Mouse (Mus musculus): Measurements from ENCODE around the gene Dab2ip. TPM values are rescaled to one million over a fixed set of nuclear protein-coding genes. Genes with fewer than 3 reads are reported as not detected.
A peak's percentile ranks its signal among the peaks of the same experiment; 100 is the strongest.

Gene Dab2ip
- total RNA-seq, 4 experiments from 2014 or later = 108 to 124 (median 115) TPM

DNA sequence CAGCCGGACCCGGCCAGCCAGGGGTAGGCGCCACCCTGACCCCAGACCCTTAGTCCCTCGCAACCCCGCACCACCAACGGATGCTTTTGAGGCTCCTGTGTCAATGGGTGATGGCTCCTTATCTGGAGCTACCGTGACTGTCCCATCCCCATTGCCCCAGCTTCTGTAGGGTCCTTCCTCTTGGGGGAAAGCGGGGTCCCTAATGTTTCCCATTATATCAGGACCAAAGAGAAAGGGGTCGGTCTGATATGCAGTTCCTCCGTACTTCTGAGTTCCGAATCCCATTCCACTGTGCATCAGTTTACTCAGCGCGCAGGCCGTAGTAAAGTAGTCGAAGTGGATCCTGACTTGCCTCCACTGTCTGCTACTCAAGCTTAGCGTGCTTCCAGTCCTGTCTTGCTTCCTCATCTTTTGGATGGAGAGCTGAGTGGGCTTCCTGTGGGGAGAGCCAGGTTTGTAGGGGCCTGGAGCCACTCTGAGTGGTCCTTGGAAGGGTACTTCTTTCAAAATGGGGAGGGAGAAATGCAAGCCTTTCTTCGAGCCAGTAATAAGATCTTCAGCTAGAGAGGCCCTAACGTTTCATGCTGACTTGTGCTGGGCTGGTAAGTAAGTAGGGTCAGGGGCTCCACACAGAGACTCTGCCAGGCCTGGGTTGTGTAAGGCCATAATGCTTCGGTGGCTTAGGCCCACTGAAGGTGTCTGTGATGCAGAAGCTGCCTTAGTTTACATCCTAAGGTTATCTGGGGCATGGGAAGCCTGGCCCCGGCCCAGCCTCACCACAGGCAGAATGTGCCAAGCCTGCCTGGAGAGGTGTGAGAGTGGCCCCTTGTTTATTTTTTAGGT, 64.4 kb downstream of the Dab2ip start:
- DNase-seq (ENCODE audit: low spot score in 2 of 2) = no peak

DNA sequence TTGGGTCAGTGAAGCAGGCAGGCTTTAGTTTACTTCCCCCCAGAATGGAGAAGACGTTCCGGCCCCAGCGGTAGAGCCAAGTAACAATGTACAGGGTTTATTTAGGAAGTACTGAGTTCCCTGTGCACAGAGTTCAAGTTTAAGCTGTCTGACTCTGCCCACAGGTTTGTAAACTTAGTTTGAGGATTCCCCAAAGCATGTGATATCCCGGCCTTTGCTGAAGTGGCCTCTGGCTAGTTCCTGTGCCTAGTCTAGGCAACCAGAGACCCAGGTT, 65.0 kb downstream of the Dab2ip start:
- no peak for DNase-seq (ENCODE audit: low spot score in 2 of 2)

DNA sequence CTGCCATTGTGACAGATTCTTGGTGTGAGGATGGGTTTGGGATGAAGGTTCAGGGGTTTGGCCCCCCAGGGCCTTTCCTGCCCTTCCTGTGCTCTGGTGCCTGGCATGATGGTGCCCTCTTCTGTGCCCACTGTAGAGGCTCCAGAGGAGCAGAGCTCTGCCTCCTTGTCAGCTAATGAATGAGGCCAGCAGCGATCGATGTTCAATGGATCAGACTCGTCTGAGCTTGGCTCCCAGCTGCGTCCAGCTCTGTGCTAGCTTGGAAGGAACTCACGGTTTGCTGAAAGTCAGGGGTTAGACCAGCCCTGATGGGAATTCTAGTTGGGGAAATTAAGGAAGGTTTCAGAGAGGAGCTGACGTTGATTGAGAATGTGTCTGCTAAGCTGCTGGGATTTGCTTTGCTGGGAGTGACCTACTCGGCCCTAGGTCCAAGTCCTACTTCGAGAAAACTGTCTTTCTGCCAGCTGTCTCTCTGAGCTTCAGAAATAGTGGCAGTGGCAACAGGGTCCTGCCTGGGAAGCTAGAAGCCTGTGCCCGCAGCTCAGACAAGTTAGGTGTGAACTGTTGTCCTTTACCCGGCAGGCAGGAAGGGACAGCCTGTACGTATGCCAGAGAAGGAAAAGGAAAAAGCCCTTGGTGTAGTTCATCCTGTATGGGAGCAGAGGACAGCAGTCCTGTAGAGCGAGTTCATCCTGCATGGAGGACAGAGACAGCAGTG, 65.5 kb downstream of the Dab2ip start:
- DNase-seq (ENCODE audit: low spot score in 2 of 2) = no peak

DNA sequence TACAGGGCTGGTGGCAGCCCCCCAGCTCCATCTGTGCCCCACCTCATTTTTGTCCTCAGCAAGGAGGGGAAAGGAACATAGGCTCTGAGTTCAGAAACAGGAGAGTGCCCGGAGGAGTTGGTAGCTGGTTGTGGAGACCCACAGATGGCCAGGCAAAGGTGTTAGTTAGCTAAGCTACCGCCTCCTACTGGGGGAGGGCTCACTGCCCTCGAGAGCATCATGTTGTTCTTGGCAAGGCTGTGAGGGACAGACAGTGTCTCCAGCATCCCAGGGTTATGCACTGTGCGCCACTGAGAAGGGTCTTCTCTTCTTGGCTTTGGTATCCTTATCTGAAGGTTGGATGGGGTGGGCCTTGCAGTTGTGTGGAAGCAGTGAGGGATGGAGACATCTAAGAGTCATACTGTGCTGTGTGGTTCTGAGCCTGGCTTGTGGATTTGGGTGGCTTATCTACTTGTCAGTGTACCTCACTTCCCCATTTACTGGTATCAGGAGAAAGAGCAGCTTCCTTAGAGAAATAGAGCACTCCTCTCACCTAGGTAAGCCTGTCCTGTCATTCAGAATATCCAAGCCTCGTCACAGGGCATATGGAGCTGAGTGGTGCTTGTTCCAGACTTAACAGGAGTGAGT, 66.4 kb downstream of the Dab2ip start:
- no peak for DNase-seq (ENCODE audit: low spot score in 2 of 2)

DNA sequence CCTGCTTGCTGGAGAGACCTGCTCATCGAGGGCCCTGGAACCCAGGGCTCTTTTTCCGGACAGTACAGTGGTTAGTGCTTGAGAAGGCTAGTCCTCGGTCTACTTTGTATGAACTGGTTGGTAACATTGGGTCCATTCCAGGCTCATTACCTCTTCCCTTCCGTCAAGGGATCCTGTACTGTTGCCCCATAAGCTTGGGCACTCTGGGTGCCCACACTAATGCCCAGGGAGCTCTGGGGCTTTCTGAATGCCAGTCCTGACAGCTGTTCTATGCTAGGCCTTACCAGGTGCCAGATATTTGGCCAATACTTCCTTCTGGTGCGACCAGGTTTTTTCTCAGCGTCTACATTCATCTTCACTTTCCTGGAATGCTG, 66.9 kb downstream of the Dab2ip start:
- no peak for DNase-seq (ENCODE audit: low spot score in 2 of 2)

DNA sequence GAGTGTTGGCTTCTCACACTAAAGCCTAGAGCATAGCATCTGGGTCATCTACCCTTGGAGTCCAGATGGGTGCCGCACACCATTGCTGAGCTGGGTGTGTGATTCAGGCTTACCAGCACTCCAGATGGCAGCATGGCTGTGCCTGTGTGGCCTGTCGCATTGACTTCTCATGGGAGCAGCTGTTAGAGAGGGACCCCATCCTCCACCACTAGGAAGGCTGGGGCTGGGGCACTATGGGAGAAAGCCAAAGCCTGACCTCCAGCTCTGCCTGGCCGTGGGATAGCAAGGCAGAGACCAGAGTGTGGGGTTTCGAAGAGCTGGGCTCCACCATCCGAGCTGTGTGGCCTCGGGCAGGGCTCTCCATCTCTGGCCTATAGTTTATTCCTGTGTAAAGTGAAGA, 67.5 kb downstream of the Dab2ip start:
- no peak for DNase-seq (ENCODE audit: low spot score in 2 of 2)

DNA sequence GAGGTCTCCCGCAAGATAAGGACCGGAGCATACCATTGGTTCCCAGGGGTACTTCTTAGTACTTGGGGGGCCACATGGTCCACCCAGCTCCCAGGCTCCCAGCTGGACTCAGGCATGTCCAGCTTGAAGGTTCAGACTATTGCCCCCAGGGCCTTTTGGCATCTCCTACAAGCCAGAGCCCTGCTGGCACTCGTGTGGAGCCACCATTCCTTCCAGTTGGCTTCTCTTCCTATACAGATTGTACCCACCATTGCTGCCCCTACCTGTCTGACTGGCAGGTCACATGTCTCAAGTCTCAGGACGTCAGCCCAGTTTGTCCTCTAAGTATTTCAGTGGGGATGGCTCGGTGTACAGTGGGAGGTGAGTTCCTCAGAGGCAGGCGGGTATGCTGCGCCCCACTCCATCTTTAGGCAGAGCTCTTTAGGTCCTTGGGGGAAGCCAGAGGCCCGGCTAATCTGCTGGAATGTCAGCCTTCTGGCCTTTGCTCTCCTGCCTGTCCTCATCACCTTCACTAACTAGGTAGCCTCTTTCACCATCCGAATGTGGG, 68.2 kb downstream of the Dab2ip start:
- no peak for DNase-seq (ENCODE audit: low spot score in 2 of 2)

DNA sequence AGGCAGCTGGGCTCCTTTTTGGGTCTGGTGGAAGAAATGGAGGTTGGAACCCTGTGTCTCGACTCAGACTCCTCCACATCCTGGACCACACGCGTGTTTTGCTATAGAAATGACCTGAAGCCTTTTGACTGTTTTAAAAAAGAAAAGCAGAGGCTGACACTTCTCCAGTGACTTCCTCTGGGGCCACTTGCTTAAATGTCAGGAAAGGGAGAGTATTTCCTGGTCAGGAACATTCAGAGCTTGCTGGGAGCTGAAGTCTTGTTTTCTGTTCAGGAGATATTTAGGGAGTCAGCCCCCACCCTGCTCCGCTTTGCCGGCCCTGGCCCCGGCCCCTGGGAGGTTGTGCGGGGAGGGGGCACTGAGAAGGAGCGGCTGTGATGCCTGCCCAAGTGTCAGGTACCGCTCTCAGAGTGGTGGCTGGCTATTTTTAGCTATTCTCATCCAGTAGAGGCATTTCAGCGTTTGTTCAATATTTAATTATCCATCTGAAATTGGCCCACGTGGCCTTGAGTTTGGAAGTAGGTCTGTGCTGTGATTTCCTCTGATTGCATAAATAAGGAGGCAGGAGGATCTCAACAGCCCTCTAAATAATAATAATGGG, 69.3 kb downstream of the Dab2ip start:
- no peak for DNase-seq (ENCODE audit: low spot score in 2 of 2)

DNA sequence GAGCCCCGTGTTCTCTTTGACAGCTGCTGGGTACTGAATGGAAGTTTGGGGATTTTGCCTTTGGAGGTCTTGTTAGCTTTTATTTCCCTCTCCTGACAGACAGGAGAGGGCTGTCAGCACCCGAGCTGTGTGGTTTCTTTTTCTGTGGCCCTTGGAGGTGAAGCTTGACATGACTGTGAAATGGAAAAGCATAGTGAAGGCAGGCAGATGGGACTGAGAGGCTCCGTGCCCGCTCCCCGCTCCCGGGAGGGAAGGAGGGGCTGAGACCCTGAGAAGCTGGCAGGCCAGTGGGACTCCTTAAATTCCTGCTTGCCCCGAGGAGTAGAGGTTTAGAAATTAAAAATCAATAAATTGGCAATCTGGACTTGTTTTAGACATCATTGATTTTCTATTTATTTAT, 70.0 kb downstream of the Dab2ip start:
- no peak for DNase-seq (ENCODE audit: low spot score in 2 of 2)

DNA sequence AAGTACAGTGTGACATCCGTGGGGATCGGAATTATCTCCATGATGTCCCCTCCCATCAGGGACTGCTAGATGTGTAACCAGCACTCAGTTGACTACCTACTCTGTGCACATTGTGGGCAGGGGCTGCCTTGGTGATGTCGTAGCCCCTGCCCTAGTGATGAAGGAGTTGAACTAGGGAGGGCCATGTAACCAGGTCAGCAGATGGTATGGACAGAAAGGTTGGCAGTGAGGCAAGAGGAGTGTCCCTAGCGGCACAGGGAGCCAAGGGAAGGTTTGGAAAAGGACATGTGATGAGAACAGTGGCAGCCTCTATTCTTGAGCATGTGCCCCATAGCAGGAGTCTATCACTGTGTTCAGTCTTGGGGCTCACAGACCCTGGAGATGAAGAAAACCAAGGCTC, 70.6 kb downstream of the Dab2ip start:
- DNase-seq (ENCODE audit: low spot score in 2 of 2) = no peak

DNA sequence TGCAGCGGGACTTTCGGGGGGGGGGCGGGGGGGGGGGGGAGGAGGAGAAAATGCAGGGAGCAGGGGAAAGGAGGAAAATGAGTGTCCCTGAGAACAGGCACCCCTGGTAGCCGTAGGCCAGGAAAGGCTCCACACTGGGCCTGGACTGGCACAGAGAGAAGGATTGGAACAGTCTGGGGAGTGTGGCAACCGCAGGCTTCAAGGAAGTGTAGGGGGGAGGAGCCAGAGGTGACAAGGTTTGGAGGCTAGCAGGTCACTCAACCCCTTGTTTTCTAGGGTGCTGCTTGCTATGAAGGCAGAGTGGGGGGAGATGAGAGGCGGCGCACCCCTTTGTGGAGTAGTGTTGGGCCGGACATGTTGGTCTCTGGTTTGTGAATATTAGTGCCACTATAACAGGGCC, 71.1 kb downstream of the Dab2ip start:
- DNase-seq (ENCODE audit: low spot score in 2 of 2) = no peak

DNA sequence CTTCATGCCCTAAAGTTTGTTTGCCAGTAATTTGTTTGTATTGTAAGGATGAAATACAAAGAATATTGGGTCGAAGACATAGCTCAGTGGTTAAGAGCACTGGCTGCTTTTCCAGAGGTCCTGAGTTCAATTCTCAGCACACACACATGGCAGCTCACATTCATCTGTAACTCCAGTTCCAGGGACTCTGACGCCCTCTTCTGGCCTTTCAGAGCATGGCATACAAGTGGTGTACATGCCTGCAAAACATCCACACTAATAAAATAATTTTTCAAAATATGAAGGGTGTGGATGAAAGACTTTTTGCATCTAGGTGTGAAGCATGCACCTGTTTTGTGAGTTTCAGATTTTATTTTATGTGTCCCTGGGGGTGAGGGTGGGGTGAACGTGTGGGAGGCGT, 75.3 kb downstream of the Dab2ip start:
- DNase-seq (ENCODE audit: low spot score in 2 of 2) = no peak

DNA sequence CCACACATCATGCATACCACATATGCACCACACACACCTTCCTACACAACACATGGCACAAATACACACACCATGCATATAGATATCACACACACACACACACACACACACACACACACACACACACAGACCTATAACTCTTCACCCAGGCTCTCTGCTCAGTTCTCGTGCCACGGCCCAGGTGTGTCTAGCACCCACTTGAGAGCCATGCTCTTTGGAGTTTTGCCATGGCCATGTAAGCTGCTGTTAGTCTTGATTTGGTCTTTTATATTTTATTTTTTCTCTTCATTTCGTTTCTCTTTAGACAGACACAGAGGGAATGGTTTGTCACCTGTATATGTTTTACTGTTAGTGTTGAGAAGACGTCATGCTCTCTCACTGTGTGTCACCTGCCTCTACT, 76.9 kb downstream of the Dab2ip start:
- no peak for DNase-seq (ENCODE audit: low spot score in 2 of 2)

DNA sequence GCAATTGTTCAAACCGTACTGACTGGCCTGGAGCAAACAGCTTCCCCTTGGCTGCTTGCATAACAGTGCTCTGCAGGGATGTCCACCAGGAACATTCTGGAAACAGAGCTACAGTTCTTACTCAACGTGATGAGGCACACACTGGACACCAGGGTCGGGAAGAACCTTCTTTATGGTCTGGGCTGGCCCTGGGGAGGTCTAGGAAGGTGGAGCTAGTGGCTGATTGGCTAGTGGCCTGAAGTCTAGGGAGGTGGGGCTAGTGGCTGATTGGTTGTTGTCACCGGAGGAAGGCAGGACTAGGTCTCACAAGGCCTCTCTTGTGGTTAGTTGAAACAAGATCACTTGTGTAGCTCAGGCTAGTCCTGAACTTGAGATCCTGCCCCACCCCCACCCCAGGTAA, 77.5 kb downstream of the Dab2ip start:
- DNase-seq (ENCODE audit: low spot score in 2 of 2) = no peak

DNA sequence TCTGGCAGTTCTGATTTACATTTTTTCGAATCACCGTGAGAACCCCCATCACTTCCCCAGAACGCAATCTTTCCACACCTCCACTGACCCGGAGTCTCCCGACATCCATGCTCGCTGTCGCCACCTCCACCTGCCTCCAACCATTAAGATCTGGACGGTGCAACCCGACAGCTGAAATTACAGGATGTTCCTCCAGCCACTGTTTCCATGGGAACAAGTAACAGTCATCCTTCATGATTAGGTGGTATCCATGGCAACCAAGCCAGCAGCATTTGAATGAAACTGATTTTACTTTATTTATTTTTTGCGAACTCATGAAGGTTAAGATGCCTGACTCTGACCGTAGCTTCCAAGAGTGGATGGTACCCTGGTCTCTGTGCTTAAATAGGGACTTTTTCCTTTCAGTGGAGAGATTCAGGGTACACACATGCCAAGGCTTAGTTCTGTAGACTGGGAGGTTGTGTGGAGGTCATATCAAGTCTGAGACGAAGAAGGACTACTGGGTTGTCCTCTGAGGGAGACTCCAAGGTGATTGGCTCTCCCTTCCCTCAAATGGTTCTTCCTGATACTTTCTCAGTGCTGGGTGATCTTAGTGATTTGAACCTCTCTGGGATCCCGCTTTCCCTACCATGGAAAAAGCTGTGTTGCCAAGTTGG, 79.9 kb downstream of the Dab2ip start:
- no peak for DNase-seq (ENCODE audit: low spot score in 2 of 2)

DNA sequence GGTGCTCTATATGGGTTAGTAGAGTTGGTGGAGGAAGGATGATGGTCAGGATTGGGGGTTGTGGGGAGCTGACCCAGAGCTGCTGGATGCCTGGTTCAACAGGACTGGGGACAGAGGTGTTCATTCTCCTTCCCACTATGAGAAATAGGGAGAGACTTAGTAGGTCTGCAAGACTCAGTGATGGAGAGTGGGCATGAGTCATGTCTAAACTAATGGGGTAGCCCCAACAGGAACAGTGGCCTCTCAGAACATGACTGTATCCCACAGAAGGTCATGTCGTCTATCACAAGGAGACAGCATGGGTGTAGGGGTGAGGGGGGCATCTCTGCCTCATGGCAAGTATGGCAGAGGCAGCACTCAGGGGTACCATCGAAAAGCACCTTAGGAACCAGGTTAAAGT, 81.7 kb downstream of the Dab2ip start:
- DNase-seq (ENCODE audit: low spot score in 2 of 2) = no peak

DNA sequence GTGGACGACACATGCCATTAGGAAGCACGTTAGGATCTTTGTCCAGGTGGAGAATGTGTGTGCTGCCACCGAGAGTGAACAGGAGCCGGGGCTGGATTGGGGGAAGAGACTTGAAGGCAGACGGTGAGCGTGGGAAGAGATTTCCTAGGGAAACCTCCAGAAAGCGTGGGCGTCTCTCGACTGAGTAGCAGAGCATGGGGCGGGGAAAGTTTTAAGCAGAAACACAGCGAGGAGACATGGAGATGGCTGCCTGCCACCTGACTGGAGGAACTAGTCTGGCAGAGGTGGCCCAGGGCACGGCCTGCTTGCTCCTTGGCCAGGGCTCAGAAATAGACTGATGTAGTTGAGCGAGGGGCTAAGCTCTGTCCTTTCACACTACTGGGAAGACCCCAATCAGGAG, 82.5 kb downstream of the Dab2ip start:
- peak; percentile 46 to 86 for DNase-seq (ENCODE audit: low spot score in 2 of 2)

DNA sequence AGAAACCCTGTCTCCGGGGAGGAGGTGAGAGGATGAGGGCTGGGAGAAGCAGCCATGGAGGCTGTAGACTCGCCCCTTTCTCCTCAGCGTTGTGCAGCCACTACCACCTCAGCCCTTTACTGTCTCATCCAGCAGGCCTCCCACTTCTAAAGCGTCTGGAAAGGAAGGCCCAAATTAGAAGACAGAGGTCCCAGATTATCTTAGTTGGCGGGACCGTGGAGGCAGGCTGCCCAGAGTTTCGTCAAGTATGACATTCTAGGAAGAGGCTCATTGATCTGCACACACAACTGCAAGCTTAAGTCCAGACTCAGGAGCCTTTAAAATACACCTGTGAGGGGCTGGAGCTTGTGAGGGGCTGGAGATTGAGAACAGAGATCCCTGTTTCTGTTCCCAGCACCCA, 84.2 kb downstream of the Dab2ip start:
- DNase-seq (ENCODE audit: low spot score in 2 of 2) = no peak

DNA sequence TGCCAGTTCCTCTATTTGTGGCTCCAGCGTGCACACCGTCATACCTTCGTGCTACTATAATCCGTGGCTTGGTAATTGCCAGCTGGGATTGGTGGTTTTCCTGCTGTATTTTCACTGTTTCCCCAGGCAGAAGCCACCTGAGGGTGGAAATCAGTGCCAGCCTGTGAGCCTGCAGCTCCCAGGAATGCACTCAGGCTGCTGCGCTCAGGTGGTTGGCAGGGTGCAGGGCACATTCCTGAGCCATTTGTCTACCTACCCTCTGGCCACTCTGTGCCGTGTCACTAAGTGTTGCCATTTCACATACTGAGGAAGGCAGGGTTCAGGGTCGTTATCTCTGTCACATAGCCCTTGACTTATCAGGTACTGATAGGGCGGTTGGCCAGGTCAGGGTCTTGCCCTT, 88.5 kb downstream of the Dab2ip start:
- DNase-seq (ENCODE audit: low spot score in 2 of 2) = no peak

DNA sequence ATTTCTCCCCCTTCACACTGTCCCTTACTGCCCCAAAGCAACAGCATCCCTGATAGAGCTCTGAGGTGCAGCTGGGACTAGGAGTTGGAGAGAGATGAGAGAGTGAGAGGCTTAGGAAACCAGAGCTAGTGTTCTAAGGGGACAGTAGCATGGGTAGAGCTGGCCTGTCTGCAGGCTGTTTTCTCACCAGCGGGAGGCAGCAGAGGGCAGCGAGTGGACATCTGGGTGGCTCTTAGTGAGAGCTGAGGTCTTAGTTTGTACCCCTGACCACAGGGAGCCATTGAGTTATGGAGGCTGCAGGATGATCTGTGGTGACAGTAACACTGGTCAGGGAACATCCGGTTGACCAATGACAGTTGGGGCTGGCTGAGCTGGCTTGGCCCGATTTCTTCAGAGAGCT, 91.6 kb downstream of the Dab2ip start:
- DNase-seq (ENCODE audit: low spot score in 2 of 2) = peak in 1 of 2 experiments; percentile 81

DNA sequence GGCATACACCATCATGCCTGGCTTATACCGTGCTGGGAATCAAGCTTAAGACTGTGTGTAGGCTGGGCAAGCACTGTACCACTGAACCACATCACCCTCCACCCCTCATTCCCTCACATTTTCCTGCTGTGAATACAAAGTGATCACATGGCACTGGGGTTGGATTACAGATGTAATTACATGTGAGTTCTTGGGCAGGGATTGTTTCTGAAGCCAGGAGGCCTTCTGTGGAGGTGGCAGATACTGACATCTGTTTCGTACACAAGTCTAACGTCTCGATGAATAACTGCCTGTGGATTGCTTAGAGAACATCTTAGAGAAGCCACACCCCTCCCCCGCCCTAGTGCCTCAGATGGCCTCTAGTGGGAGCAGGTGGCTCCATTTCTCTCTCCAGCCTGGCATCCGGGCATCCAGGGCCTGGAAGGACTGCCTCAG, 93.2 kb downstream of the Dab2ip start:
- DNase-seq (ENCODE audit: low spot score in 2 of 2) = peak in 1 of 2 experiments; percentile 55

DNA sequence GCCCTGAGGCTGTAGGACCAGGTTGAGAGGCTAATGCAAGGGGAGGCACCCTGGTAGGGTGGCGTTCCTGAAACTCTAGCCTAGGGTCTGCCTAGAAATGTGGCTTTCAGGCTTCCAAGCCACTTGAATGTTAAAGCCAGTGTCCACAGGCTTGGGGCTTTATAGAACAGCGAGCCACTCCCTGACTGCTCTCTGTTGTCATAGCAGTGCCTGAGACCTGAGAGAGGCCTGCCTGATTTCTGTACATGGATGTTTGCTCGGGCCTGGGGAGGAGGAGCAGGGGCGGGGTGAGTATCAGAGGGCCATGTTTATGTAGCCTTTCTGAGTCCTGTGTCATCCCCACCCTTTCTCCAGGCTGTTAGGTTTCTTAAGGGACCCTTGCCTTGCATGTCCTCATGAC, 94.9 kb downstream of the Dab2ip start:
- no peak for DNase-seq (ENCODE audit: low spot score in 2 of 2)

Measured in left cerebral cortex, adult 8-10 months (tissue).